Mouse (Mus musculus) thymus, postnatal 25 days (tissue): ENCODE results near the gene Zfp1.

Source experiments
- DNase-seq: peaks from one replicate; pipeline ENCODE4 v3.0.0; 2022

Zfp1 gene

GRCm38 (mm10) chr8:111678111-111678510, 34.9 kb downstream of the Zfp1 start:
- DNase-seq, result peak; percentile 35

GRCm38 (mm10) chr8:111678848-111679247, 35.6 kb downstream of the Zfp1 start:
- no peak for DNase-seq

GRCm38 (mm10) chr8:111680423-111681028, 37.3 kb downstream of the Zfp1 start:
- DNase-seq, result no peak

- DNase-seq, result no peak
These were observed 38.0 kb downstream of the Zfp1 start for GRCm38 (mm10) chr8:111681153-111681552.

GRCm38 (mm10) chr8:111682521-111682920, 39.3 kb downstream of the Zfp1 start:
- no peak for DNase-seq

GRCm38 (mm10) chr8:111686881-111687280, 43.7 kb downstream of the Zfp1 start:
- no peak for DNase-seq

- DNase-seq, result no peak
These were observed 47.8 kb downstream of the Zfp1 start, which contains the start of gene Ctrb1 for GRCm38 (mm10) chr8:111690960-111691445. Gene Ctrb1, minus strand, starts transcription at chr8:111691010.

GRCm38 (mm10) chr8:111693261-111693741, 50.1 kb downstream of the Zfp1 start:
- no peak for DNase-seq

GRCm38 (mm10) chr8:111695441-111695840, 52.2 kb downstream of the Zfp1 start:
- no peak for DNase-seq

- no peak for DNase-seq
These were observed 54.5 kb downstream of the Zfp1 start for GRCm38 (mm10) chr8:111697655-111698054.

- DNase-seq, result no peak
These were observed 55.8 kb downstream of the Zfp1 start for GRCm38 (mm10) chr8:111699035-111699434.

GRCm38 (mm10) chr8:111700201-111700600, 57.0 kb downstream of the Zfp1 start:
- no peak for DNase-seq

GRCm38 (mm10) chr8:111700740-111701139, 57.5 kb downstream of the Zfp1 start:
- DNase-seq, result no peak

GRCm38 (mm10) chr8:111701380-111701779, 58.2 kb downstream of the Zfp1 start:
- no peak for DNase-seq

- DNase-seq, result no peak
These were observed 61.4 kb downstream of the Zfp1 start for GRCm38 (mm10) chr8:111704585-111704984.

- no peak for DNase-seq
These were observed 62.0 kb downstream of the Zfp1 start for GRCm38 (mm10) chr8:111705222-111705621.

GRCm38 (mm10) chr8:111705699-111706098, 62.5 kb downstream of the Zfp1 start:
- no peak for DNase-seq

GRCm38 (mm10) chr8:111708265-111708664, 65.1 kb downstream of the Zfp1 start:
- no peak for DNase-seq

- DNase-seq, result no peak
These were observed 66.0 kb downstream of the Zfp1 start for GRCm38 (mm10) chr8:111709223-111709622.

GRCm38 (mm10) chr8:111710777-111711485, 67.7 kb downstream of the Zfp1 start:
- DNase-seq, result no peak

GRCm38 (mm10) chr8:111712135-111712534, 68.9 kb downstream of the Zfp1 start:
- DNase-seq, result no peak

GRCm38 (mm10) chr8:111712588-111712987, 69.4 kb downstream of the Zfp1 start:
- peak; percentile 65 for DNase-seq

GRCm38 (mm10) chr8:111713291-111713690, 70.1 kb downstream of the Zfp1 start:
- no peak for DNase-seq

GRCm38 (mm10) chr8:111713817-111714216, 70.6 kb downstream of the Zfp1 start:
- no peak for DNase-seq
